Mouse (Mus musculus): ENCODE results near the gene Cdk14. TPM values are rescaled to one million over a fixed set of nuclear protein-coding genes. Genes with fewer than 3 reads are reported as not detected.
A peak's percentile ranks its signal among the peaks of the same experiment; 100 is the strongest.

Cdk14 gene
- polyA plus RNA-seq, 1 experiment = 14.8 TPM

DNA sequence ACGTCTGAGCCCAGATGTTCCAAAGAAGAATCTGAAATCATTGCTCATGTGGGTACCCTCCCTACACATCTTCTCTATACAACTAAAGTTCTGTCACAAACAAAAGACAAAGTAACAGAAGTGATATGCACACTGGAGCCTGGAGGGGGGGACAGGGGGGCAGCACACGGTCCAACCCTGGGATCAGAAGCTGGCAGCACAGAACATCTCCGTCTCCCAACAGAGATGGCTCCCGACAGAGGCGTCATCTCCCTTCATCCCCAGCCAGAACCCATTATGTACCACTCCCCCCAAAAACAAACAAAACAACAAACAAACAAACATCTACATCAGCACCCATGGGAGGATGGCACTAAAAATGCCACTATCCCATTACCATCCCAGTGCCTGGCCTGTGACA, 59.8 kb downstream of the Cdk14 start:
- no peaks in the 10 kb centered on the region for H3K36me3 ChIP-seq (ENCODE audit: control insufficient read depth, insufficient read depth, low read length, poor library complexity, severe bottlenecking)
- no peak overlapping the region for H3K27ac ChIP-seq (ENCODE audit: insufficient read depth, low read length)
- H3K4me1 ChIP-seq (ENCODE audit: control insufficient read depth, insufficient read depth, low read length) = no peaks in the 10 kb centered on the region
- H3K9me3 ChIP-seq (replicated peaks; ENCODE audit: control insufficient read depth, insufficient read depth, low read length, poor library complexity, severe bottlenecking) = no peaks in the 10 kb centered on the region
- H3K9ac ChIP-seq (ENCODE audit: low read depth, poor library complexity, severe bottlenecking) = no peak overlapping the region
- no peak overlapping the region for H3K4me3 ChIP-seq (ENCODE audit: low read depth, low read length)
- H3K27me3 ChIP-seq (ENCODE audit: control insufficient read depth, insufficient read depth, low read length, poor library complexity, severe bottlenecking) = no peaks in the 10 kb centered on the region
- TF ChIP-seq POLR2A (IDR thresholded peaks at IDR 0.05; ENCODE audit: insufficient read depth, low read length) (no peak), EP300 (IDR thresholded peaks at IDR 0.05; ENCODE audit: insufficient read depth, low read depth, low read length) (no peak), CTCF (IDR thresholded peaks at IDR 0.05; ENCODE audit: low read depth, low read length) (no peak)

DNA sequence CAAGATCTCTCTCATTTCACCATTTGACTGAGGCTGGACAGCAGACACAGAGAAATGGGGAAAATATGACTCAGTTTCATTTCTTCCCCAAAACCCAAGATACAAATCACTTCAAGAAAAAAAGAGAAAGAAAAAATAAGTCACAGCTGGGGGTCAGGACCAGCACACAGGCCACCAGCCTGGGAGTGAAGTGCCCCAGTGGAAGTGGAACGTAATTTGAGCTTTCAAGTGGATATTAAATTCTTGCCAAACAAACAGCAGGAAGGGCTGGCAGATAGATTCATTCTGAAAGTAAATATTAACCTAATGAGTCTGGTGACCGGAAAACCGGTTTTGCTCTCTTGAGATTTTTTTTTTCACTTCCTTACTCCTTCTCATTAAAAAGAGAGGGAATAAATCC, 60.2 kb downstream of the Cdk14 start:
- H3K9me3 ChIP-seq (replicated peaks; ENCODE audit: control insufficient read depth, insufficient read depth, low read length, poor library complexity, severe bottlenecking) = no peaks in the 10 kb centered on the region
- H3K4me1 ChIP-seq (ENCODE audit: control insufficient read depth, insufficient read depth, low read length) = no peaks in the 10 kb centered on the region
- H3K9ac ChIP-seq (ENCODE audit: low read depth, poor library complexity, severe bottlenecking) = no peak overlapping the region
- TF ChIP-seq POLR2A (IDR thresholded peaks at IDR 0.05; ENCODE audit: insufficient read depth, low read length) (no peak), EP300 (IDR thresholded peaks at IDR 0.05; ENCODE audit: insufficient read depth, low read depth, low read length) (no peak), CTCF (IDR thresholded peaks at IDR 0.05; ENCODE audit: low read depth, low read length) (no peak)
- no peak overlapping the region for H3K27ac ChIP-seq (ENCODE audit: insufficient read depth, low read length)
- no peaks in the 10 kb centered on the region for H3K36me3 ChIP-seq (ENCODE audit: control insufficient read depth, insufficient read depth, low read length, poor library complexity, severe bottlenecking)
- H3K4me3 ChIP-seq (ENCODE audit: low read depth, low read length) = no peak overlapping the region
- H3K27me3 ChIP-seq (ENCODE audit: control insufficient read depth, insufficient read depth, low read length, poor library complexity, severe bottlenecking) = no peaks in the 10 kb centered on the region

DNA sequence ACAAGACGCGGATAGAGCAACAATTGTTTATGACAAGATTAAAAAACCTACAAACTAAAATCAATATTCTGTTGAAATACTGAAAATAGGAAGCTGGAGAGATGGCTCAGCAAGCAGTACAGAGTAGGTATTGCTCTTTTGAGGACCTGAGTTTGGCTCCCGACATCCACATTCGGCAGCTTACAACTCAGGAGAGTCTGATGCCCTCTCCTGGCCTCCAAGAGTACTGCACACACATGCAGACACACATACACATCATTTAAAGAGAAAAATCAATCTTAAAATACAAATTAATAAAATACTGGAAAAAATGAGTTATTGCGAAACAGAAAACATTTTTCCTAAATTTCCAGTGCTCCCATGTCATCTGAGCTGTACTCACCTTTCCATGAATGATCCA, 60.7 kb downstream of the Cdk14 start:
- Histone ChIP-seq H3K9ac (ENCODE audit: low read depth, poor library complexity, severe bottlenecking) (no peak overlapping the region), H3K4me1 (ENCODE audit: control insufficient read depth, insufficient read depth, low read length) (no peaks in the 10 kb centered on the region), H3K27me3 (ENCODE audit: control insufficient read depth, insufficient read depth, low read length, poor library complexity, severe bottlenecking) (no peaks in the 10 kb centered on the region), H3K9me3 (replicated peaks; ENCODE audit: control insufficient read depth, insufficient read depth, low read length, poor library complexity, severe bottlenecking) (no peaks in the 10 kb centered on the region), H3K27ac (ENCODE audit: insufficient read depth, low read length) (no peak overlapping the region), H3K36me3 (ENCODE audit: control insufficient read depth, insufficient read depth, low read length, poor library complexity, severe bottlenecking) (no peaks in the 10 kb centered on the region), H3K4me3 (ENCODE audit: low read depth, low read length) (no peak overlapping the region)
- TF ChIP-seq POLR2A (IDR thresholded peaks at IDR 0.05; ENCODE audit: insufficient read depth, low read length) (no peak), CTCF (IDR thresholded peaks at IDR 0.05; ENCODE audit: low read depth, low read length) (peak; percentile 20), EP300 (IDR thresholded peaks at IDR 0.05; ENCODE audit: insufficient read depth, low read depth, low read length) (no peak)

DNA sequence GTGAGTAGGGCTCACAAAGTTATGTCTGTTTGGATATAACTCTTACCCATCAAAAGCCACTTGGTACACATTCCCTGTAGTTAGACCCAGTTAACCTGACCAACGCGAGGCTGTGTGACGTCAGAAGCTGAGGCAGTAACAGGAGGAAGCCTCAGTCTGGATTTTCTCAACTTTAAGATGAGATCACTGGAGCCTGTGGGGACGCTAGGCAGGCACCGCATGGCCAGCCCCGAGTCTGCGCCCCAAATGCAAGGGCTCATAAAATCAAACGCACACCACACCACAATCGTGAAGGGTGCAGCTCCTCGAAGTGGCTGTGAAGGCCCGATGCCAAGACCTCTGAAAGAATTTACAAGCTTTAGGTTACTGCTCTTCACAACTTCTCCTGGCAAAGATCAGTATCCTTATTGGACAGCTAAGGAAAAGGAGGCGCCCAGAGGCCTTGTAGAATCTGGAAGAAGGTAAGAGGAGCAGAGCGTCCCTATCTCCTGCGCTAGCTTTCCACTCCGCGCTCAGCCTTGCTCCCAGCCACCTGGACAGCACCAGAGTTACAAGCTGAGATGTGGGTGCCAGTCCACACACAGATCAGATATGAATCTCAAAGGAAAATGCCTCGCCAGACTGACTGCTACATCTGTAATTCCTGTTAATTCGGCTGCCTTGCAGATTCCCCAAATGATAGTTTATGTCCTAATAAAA, 61.9 kb downstream of the Cdk14 start:
- no peak for TF ChIP-seq POLR2A (IDR thresholded peaks at IDR 0.05; ENCODE audit: insufficient read depth, low read length)
- no peak for TF ChIP-seq CTCF (IDR thresholded peaks at IDR 0.05; ENCODE audit: low read depth, low read length)
- TF ChIP-seq EP300 (IDR thresholded peaks at IDR 0.05; ENCODE audit: insufficient read depth, low read depth, low read length) = no peak
- H3K9me3 ChIP-seq (replicated peaks; ENCODE audit: control insufficient read depth, insufficient read depth, low read length, poor library complexity, severe bottlenecking) = no peaks in the 10 kb centered on the region
- H3K27ac ChIP-seq (ENCODE audit: insufficient read depth, low read length) = no peak overlapping the region
- H3K27me3 ChIP-seq (ENCODE audit: control insufficient read depth, insufficient read depth, low read length, poor library complexity, severe bottlenecking) = no peaks in the 10 kb centered on the region
- H3K4me1 ChIP-seq (ENCODE audit: control insufficient read depth, insufficient read depth, low read length) = no peaks in the 10 kb centered on the region
- no peak overlapping the region for H3K9ac ChIP-seq (ENCODE audit: low read depth, poor library complexity, severe bottlenecking)
- H3K4me3 ChIP-seq (ENCODE audit: low read depth, low read length) = no peak overlapping the region
- H3K36me3 ChIP-seq (ENCODE audit: control insufficient read depth, insufficient read depth, low read length, poor library complexity, severe bottlenecking) = no peaks in the 10 kb centered on the region

DNA sequence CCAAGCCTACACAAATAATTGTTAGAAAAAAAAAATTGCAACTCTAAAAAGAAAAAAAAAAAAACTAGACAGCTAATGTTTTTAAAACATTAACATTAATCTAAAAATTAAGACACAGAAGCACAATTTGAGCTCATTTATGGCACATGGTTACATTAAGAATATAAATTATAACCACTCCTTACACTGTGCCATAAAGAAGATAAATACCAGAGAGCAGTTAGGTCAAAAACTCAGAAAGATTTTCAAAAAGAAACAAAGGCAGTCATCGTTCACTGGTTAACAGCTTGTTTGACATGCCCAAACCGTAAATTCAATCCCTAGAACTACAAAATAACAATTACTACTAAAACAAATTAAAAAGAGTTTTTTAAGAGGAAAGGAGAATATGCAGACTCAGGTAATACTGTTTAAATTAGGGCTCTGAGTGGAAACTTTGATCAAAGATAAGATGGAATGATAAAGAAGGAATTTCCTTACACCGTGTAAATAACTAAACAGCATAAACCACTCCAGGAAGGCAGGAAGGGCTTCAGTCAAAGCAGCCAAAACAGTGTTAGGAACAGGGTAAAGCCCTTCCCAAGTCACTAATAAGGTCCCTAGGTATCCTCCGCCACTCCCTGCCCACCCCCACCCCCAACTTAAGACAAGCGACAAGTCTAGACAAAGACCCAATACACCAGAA, 65.3 kb downstream of the Cdk14 start:
- H3K36me3 ChIP-seq (ENCODE audit: control insufficient read depth, insufficient read depth, low read length, poor library complexity, severe bottlenecking) = no peaks in the 10 kb centered on the region
- H3K9me3 ChIP-seq (replicated peaks; ENCODE audit: control insufficient read depth, insufficient read depth, low read length, poor library complexity, severe bottlenecking) = no peaks in the 10 kb centered on the region
- no peaks in the 10 kb centered on the region for H3K4me1 ChIP-seq (ENCODE audit: control insufficient read depth, insufficient read depth, low read length)
- H3K4me3 ChIP-seq (ENCODE audit: low read depth, low read length) = no peak overlapping the region
- H3K9ac ChIP-seq (ENCODE audit: low read depth, poor library complexity, severe bottlenecking) = no peak overlapping the region
- H3K27me3 ChIP-seq (ENCODE audit: control insufficient read depth, insufficient read depth, low read length, poor library complexity, severe bottlenecking) = no peaks in the 10 kb centered on the region
- TF ChIP-seq POLR2A (IDR thresholded peaks at IDR 0.05; ENCODE audit: insufficient read depth, low read length) (no peak), EP300 (IDR thresholded peaks at IDR 0.05; ENCODE audit: insufficient read depth, low read depth, low read length) (no peak), CTCF (IDR thresholded peaks at IDR 0.05; ENCODE audit: low read depth, low read length) (no peak)
- no peak overlapping the region for H3K27ac ChIP-seq (ENCODE audit: insufficient read depth, low read length)

DNA sequence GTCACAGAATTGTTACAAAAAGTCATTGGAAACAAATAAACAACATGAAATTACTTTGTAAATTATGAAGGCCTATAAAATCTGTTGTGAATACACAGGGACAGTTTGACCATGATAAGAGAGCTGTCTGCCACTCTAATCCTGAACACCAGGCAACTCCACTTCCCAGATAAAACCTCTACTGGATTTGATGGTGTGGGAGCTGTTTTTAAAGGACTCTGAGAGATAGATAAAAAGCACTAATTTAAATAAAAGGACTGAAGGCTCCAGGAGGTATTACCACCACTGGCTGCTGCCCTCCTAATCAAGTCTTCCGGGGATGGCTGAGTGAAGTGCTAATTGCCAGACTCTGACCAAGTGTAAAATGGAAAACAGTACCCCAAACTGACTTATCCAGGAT, 66.2 kb downstream of the Cdk14 start:
- no peaks in the 10 kb centered on the region for H3K36me3 ChIP-seq (ENCODE audit: control insufficient read depth, insufficient read depth, low read length, poor library complexity, severe bottlenecking)
- no peaks in the 10 kb centered on the region for H3K27me3 ChIP-seq (ENCODE audit: control insufficient read depth, insufficient read depth, low read length, poor library complexity, severe bottlenecking)
- no peaks in the 10 kb centered on the region for H3K9me3 ChIP-seq (replicated peaks; ENCODE audit: control insufficient read depth, insufficient read depth, low read length, poor library complexity, severe bottlenecking)
- TF ChIP-seq POLR2A (IDR thresholded peaks at IDR 0.05; ENCODE audit: insufficient read depth, low read length) = no peak
- TF ChIP-seq CTCF (IDR thresholded peaks at IDR 0.05; ENCODE audit: low read depth, low read length) = no peak
- TF ChIP-seq EP300 (IDR thresholded peaks at IDR 0.05; ENCODE audit: insufficient read depth, low read depth, low read length) = no peak
- H3K4me1 ChIP-seq (ENCODE audit: control insufficient read depth, insufficient read depth, low read length) = no peaks in the 10 kb centered on the region
- no peak overlapping the region for H3K27ac ChIP-seq (ENCODE audit: insufficient read depth, low read length)
- H3K4me3 ChIP-seq (ENCODE audit: low read depth, low read length) = no peak overlapping the region
- H3K9ac ChIP-seq (ENCODE audit: low read depth, poor library complexity, severe bottlenecking) = no peak overlapping the region
